Mouse (Mus musculus) lung, postnatal 10 days (tissue): ENCODE results near the gene Mreg.

Source experiments
- DNase-seq: peaks from one replicate; pipeline ENCODE4 v3.0.0; 2021

Gene Mreg

DNA sequence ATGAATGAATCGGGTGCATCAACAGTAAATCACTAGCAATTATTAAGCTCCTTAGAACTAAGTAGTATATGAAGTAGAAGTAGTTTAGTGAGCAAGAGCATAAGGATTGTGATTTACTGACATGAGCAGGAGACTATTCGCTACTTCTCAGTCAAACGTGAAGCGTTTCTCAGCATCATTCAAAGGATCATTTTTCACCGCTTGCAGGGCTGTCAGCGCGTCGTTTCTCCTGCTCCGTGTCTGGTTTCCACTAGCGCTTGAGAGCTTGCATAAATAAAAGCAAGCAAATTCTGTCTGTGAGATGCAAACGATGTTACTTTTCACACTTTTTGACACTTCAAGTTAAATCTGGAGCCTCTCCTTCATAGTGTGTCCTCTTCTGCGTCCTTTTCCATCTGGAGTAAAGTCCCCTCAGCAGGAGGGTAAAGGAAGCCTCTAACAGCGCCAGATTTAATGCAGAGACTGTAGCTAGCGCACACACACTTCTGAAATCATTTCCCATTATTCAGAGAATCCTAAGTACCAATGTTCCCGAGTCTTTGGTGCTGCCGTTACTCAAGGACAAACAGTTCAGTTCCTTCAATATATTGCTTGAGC lies 23.9 kb downstream of the Mreg start:
- no peak for DNase-seq

DNA sequence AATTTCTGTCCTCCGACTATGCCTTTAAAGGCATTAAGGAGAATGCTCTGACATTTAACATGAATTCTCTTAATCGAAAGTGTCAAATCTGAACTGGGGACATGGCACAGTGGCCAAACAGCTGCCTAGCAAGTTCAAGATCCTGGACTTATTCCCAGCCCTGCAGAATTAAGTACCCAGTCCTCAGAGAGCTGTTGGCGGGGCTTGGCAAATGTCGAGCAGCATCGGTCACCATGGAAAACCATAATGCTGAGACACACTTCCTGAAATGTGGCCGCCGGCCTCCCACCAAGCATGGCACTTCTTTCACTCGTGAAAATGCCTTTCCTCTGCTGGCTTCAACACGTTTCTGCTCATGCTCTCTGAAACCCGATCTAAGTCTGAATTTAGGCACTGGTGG lies 24.6 kb downstream of the Mreg start:
- DNase-seq, result no peak

GRCm38 (mm10) chr1:72186151-72186550 lies 26.0 kb downstream of the Mreg start:
- DNase-seq, result no peak

GRCm38 (mm10) chr1:72183554-72183953 lies 28.6 kb downstream of the Mreg start:
- DNase-seq, result no peak

DNA sequence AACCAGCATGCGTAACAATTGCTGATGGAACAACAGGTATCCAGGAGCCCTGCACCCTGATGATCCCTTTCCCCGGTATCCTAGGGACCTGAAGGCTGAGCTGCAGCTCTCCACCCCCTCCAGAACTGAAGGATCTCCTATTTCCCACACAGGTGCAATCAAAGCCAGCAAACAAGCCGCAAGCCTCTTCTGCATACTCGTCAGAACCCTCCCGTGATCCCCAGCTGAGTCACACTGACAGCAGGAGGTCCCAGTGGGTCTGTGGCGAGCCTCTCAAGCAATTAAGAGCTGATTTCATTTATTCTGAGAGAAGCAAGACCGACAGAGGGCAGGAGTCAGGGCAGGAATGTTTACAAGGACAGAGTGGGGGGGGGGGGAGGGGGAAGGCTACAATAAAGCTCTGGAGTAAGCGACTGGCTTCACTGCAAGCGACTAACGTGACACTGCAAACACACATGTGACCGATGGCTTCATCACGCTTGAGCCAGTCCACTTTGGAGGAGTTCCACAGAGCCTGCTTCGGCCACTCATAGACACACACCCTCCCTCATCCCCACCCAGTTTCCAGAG lies 29.1 kb downstream of the Mreg start:
- peak; percentile 52 for DNase-seq

DNA sequence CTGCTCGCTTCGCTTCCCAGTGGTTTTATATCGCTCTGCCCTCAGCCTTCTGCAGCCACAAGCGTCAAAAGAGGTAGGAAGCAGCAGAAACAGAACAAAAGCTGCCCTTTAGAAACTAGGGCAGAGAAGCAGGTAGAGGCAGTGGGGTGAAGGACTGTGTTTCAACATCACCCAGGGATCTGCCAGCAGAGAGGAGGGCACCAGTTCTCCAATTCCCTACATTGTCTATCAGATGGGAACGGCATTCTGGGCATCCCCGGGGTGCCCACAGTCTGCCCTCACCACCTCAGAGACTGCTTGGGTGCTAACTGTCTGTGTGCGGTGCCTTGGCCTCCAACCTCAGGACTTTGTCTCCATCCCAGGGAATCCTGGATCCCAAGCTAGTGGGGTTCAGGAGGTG lies 32.2 kb downstream of the Mreg start:
- DNase-seq, result no peak

DNA sequence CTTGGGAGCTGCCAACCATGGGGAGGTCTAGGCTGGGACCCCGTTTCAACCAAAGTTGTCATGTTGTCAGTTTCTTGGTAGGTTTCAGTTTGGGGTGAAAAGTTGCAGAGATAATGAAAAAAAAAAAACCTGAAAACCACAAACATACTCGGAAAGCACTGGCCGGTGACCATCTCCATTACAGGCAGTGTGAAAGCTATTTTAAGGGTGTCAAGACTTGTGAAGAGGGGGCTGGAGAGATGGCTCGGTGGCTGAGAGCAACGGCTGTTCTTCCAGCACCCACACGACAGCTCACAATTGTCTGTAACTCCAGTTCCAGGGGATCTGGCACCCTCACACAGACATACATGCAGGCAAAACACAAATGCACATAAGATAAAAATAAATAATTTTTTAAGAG lies 35.9 kb downstream of the Mreg start:
- no peak for DNase-seq

DNA sequence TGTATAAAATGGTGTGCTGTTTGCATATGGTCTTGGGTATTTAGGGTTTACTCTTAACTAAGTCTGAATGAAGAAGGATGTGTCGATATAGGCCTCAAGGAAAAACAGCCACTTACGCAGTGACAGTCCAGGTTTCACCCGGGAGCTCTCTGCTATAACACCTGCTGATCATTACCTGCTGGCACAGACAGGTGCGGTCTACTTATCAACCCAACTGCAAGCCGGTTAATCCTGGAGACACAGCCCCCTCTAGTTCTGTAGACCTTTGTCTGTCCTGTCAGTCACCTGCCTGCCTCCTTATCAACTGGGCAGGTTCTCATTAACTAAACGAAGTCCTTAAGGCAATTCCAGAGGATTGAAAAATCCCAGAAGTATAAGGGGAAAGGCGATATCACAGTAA lies 37.9 kb downstream of the Mreg start:
- DNase-seq, result no peak

GRCm38 (mm10) chr1:72173402-72174051 lies 38.6 kb downstream of the Mreg start:
- no peak for DNase-seq

- no peak for DNase-seq
Observed at GRCm38 (mm10) chr1:72172788-72173187, 39.3 kb downstream of the Mreg start.

DNA sequence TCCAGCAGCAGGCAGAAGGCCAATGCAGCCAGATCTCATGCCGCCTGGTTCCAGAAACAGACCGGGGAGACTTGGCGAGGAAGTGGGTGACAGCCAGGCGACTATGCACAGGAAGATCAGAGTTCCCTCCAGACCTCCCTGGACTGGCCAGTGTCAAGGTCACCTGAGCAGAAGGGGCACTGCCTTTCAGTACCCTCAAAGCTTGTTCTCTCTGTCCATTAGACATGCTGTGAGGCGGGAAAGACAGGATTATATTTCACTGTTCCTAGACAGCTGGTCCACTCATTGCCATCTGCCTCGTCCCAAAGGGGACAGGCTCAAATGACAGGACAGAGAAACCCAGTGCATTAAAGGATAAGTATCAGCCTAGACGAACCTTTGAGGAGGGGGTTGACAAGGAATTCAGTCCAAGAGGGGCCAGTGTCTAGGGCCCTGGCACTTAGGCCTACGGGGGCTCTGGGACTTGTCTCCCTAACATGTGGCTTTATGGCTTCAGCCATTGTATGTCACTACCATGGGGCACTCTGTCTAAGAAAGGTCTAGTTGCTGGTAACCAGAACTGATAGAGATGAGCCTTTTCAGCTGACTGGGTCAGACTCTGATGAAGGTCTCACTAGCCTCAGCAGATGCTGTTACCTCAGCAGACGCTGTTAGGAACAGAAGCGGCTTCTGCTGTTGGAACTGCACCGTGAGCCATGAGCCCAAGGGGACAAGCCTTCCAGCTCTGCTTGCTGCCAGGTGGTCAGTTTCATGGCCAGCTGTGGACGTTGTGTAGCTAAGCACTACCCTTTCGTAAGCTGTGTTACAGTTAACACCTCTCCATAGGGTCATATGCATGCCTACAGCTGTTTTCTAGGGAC lies 40.9 kb downstream of the Mreg start:
- no peak for DNase-seq

DNA sequence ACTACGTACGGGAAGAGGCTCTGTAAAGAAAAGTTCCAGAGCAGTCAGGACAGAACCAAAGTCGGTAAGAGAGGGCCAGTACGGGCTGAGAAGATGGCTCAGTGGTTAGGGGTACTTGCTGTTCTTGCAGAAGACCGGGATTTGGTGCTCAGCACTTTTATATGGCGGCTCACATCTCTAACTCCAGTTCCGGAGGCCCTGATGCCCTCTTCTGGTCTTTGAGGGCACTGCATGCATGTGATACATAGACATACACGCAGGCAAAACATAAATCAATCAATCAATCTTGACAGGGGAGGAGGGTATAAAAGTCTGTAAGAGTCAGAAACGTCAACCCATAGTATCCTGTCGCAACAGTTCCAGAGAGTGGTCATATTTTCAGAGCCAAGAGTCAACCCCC lies 45.1 kb downstream of the Mreg start:
- no peak for DNase-seq

DNA sequence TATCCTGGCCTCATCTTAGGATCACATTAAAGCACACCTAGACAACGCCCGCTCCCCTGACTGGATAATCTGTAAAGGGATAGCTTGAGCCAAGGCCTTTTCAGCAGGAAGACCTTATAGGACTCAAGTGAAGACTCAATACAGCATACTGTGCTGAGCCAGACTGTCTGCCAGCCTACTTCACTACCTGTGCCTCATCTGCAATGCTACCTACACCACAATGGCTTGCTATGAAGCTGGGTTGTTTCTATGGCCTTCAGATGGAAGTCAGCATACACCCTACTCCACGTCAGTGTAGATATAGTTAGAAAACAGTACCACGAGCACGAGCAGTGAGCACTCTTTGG lies 45.7 kb downstream of the Mreg start:
- no peak for DNase-seq

GRCm38 (mm10) chr1:72165723-72166467 lies 46.2 kb downstream of the Mreg start:
- no peak for DNase-seq

GRCm38 (mm10) chr1:72160321-72160720 lies 51.8 kb downstream of the Mreg start:
- DNase-seq, result no peak

GRCm38 (mm10) chr1:72145041-72145440 lies 67.1 kb downstream of the Mreg start:
- no peak for DNase-seq

DNA sequence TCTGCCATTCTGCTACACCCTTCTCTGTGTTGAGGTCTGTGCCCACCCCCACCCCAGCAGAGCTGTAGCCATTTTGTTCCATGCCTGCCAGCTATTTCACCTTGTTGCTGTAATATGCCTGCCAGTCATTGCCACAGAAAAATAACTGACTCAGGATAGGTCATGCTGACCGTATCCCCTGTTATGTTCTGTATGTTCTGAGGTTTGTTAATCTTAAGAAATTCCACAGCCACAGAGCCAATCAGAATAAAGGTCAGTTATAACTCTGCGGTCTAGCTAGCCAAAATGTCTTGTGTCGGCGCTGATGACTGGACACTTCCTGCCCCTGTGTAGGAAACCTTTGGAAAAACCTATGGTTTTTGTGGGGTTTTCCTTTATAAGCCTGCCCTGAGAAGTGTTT lies 67.7 kb downstream of the Mreg start:
- no peak for DNase-seq

DNA sequence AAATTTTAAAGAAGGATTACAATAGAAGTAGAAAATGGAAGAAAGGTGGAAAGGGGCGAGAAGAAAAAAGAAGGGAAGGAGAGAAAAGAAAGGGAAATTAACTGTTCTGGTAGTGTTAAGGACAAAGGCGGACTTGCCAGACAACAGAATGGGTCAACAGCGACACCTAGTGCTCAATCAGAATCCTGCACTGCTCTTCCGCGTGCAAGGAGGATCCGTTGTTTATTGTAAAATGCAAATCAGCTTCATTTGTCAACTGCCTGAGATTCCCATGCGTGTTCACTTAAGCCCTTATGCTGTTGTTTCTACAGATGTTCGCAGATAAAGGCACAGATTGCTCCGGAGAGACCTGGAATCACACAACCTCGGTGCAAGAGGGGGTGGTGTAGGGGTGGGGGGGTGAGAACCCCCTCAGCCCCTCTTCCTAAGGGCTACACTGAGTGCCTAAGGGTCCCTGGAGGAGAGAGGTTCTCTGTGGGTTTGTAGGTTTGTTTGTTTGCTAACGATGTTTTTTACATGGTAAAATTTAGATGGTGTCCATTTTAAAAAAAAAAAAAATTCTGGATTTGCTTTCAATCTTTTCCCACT lies 70.1 kb downstream of the Mreg start:
- DNase-seq, result peak; percentile 57

- DNase-seq, result no peak
Observed at GRCm38 (mm10) chr1:72136101-72136500, 76.0 kb downstream of the Mreg start.

DNA sequence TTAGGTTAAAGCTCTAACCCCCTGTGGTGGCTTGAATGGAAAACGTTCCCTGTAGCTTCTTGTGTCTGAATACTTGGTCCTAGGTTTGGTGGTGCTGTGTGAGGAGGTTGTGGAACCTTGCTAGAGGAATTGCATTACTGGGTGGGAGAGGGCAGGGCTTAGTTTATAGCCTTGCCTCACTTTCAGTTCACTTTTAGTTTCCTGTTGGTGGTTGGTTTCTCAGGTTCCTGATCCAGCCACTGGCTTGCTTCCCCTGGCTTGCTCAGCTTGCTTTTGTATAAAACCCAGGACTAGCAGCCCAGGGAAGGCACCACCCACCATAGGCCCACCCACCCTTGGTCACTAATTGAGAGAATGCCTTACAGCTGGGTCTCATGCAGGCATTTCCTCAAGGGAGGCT lies 77.6 kb downstream of the Mreg start:
- no peak for DNase-seq

- DNase-seq, result peak; percentile 89
Observed at GRCm38 (mm10) chr1:72123434-72124297, 88.4 kb downstream of the Mreg start.
